Mouse (Mus musculus): Measurements from ENCODE around the gene St6galnac1. TPM values are rescaled to one million over a fixed set of nuclear protein-coding genes. Genes with fewer than 3 reads are reported as not detected.

Gene St6galnac1
- polyA plus RNA-seq, 1 experiment from 2014 or later: not detected

GRCm38 (mm10) chr11:116801106-116801505, 25.8 kb upstream of the St6galnac1 start:
- Histone ChIP-seq H3K4me2 (ENCODE audit: low read depth, low read length) (no peak overlapping the region), H3K9ac (replicated peaks; ENCODE audit: low read length) (no peak overlapping the region), H3K27ac (replicated peaks; ENCODE audit: low read depth, low read length) (no peak overlapping the region), H3K27me3 (ENCODE audit: control insufficient read depth, insufficient read depth, low read length) (no peaks in the 10 kb centered on the region), H3K9me3 (replicated peaks; ENCODE audit: control insufficient read depth, low read length) (no peaks in the 10 kb centered on the region), H3K36me3 (replicated peaks; ENCODE audit: control insufficient read depth, insufficient read depth, low read depth, low read length) (no peaks in the 10 kb centered on the region), H3K4me1 (ENCODE audit: control insufficient read depth, insufficient read depth, low read length) (no peaks in the 10 kb centered on the region), H3K4me3 (ENCODE audit: low read depth, low read length) (no peak overlapping the region)
- DNase-seq (ENCODE audit: low spot score): no peak
- no peak for ATAC-seq (replicated peaks; ENCODE audit: insufficient number of reproducible peaks, low FRiP score, low TSS enrichment, low read depth)
- 67% methylated on average over 5 of the region's 5 CpGs for WGBS

GRCm38 (mm10) chr11:116799364-116799763, 24.1 kb upstream of the St6galnac1 start:
- Histone ChIP-seq H3K36me3 (replicated peaks; ENCODE audit: control insufficient read depth, insufficient read depth, low read depth, low read length) (no peaks in the 10 kb centered on the region), H3K27me3 (ENCODE audit: control insufficient read depth, insufficient read depth, low read length) (no peaks in the 10 kb centered on the region), H3K9ac (replicated peaks; ENCODE audit: low read length) (no peak overlapping the region), H3K4me1 (ENCODE audit: control insufficient read depth, insufficient read depth, low read length) (no peaks in the 10 kb centered on the region), H3K27ac (replicated peaks; ENCODE audit: low read depth, low read length) (no peak overlapping the region), H3K4me2 (ENCODE audit: low read depth, low read length) (no peak overlapping the region), H3K9me3 (replicated peaks; ENCODE audit: control insufficient read depth, low read length) (no peaks in the 10 kb centered on the region), H3K4me3 (ENCODE audit: low read depth, low read length) (no peak overlapping the region)
- ATAC-seq (replicated peaks; ENCODE audit: insufficient number of reproducible peaks, low FRiP score, low TSS enrichment, low read depth) (no peak), DNase-seq (ENCODE audit: low spot score) (no peak)
- WGBS: 87% methylated on average over 5 of the region's 5 CpGs

- Histone ChIP-seq H3K27me3 (ENCODE audit: control insufficient read depth, insufficient read depth, low read length) (no peaks in the 10 kb centered on the region), H3K27ac (replicated peaks; ENCODE audit: low read depth, low read length) (no peak overlapping the region), H3K4me3 (ENCODE audit: low read depth, low read length) (no peak overlapping the region), H3K9ac (replicated peaks; ENCODE audit: low read length) (no peak overlapping the region), H3K9me3 (replicated peaks; ENCODE audit: control insufficient read depth, low read length) (no peaks in the 10 kb centered on the region), H3K36me3 (replicated peaks; ENCODE audit: control insufficient read depth, insufficient read depth, low read depth, low read length) (no peaks in the 10 kb centered on the region), H3K4me1 (ENCODE audit: control insufficient read depth, insufficient read depth, low read length) (no peaks in the 10 kb centered on the region), H3K4me2 (ENCODE audit: low read depth, low read length) (no peak overlapping the region)
- DNase-seq (ENCODE audit: low spot score): no peak
- ATAC-seq (replicated peaks; ENCODE audit: insufficient number of reproducible peaks, low FRiP score, low TSS enrichment, low read depth): no peak
- WGBS: 83% methylated on average over 10 of the region's 10 CpGs
Observed at GRCm38 (mm10) chr11:116784221-116784620, 8.9 kb upstream of the St6galnac1 start.

DNA sequence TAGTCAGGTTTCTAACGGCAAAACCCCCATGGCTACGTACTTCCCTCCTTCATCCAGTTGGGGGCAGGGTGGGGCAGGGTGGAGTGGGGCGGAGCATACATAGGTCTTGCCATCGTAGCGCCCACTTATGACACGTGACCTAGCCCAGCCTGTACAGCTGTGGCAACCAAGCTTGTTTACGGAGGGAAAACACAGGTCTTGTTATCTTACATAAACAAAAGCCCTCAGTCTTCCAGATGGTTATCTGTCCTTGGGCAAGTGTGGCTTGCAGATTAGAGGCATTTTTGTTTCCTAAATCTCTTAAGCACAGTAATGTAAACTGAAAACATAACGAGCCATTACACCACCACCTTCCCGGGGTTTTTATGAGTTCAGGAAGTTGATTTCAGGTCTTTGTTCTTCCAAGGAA, 7.4 kb upstream of the St6galnac1 start:
- DNase-seq (ENCODE audit: low spot score): peak; percentile 12
- Histone ChIP-seq H3K9me3 (replicated peaks; ENCODE audit: control insufficient read depth, low read length) (no peaks in the 10 kb centered on the region), H3K4me2 (ENCODE audit: low read depth, low read length) (no peak overlapping the region), H3K9ac (replicated peaks; ENCODE audit: low read length) (no peak overlapping the region), H3K27me3 (ENCODE audit: control insufficient read depth, insufficient read depth, low read length) (no peaks in the 10 kb centered on the region), H3K4me3 (ENCODE audit: low read depth, low read length) (no peak overlapping the region), H3K4me1 (ENCODE audit: control insufficient read depth, insufficient read depth, low read length) (no peaks in the 10 kb centered on the region), H3K36me3 (replicated peaks; ENCODE audit: control insufficient read depth, insufficient read depth, low read depth, low read length) (no peaks in the 10 kb centered on the region), H3K27ac (replicated peaks; ENCODE audit: low read depth, low read length) (no peak overlapping the region)
- no peak for ATAC-seq (replicated peaks; ENCODE audit: insufficient number of reproducible peaks, low FRiP score, low TSS enrichment, low read depth)
- WGBS: 70% methylated on average over 9 of the region's 9 CpGs

- H3K27ac ChIP-seq (replicated peaks; ENCODE audit: low read depth, low read length): no peak overlapping the region
- WGBS: 66% methylated on average over 2 of the region's 2 CpGs
- no peaks in the 10 kb centered on the region for H3K27me3 ChIP-seq (ENCODE audit: control insufficient read depth, insufficient read depth, low read length)
- DNase-seq (ENCODE audit: low spot score) (no peak), ATAC-seq (replicated peaks; ENCODE audit: insufficient number of reproducible peaks, low FRiP score, low TSS enrichment, low read depth) (no peak)
- no peak overlapping the region for H3K9ac ChIP-seq (replicated peaks; ENCODE audit: low read length)
- H3K4me1 ChIP-seq (ENCODE audit: control insufficient read depth, insufficient read depth, low read length): no peaks in the 10 kb centered on the region
- no peak overlapping the region for H3K4me2 ChIP-seq (ENCODE audit: low read depth, low read length)
- H3K9me3 ChIP-seq (replicated peaks; ENCODE audit: control insufficient read depth, low read length): no peaks in the 10 kb centered on the region
- no peak overlapping the region for H3K4me3 ChIP-seq (ENCODE audit: low read depth, low read length)
- H3K36me3 ChIP-seq (replicated peaks; ENCODE audit: control insufficient read depth, insufficient read depth, low read depth, low read length): no peaks in the 10 kb centered on the region
Observed at GRCm38 (mm10) chr11:116773205-116773604, 2.1 kb downstream of the St6galnac1 start.

DNA sequence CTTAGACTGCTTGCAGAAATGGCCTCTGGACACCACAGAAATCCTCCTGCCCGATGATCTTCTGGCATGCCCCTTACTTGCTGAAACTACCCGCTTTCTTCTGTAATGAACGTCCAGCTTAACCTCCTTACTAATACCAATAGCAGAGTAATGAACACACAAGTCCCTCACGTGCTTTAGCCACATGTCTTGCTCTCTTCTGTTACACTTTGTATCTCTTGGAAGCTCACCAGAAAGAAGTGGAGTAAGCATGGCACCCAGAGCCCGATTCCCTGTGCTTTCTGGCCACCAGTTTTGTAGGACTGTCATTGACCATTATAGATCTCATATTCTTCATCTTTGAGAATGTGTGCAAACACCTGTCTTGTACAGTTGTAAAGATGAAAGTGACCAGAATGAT, 5.4 kb downstream of the St6galnac1 start:
- DNase-seq (ENCODE audit: low spot score): no peak
- no peak overlapping the region for H3K4me3 ChIP-seq (ENCODE audit: low read depth, low read length)
- WGBS: 81% methylated on average over 5 of the region's 5 CpGs
- H3K9me3 ChIP-seq (replicated peaks; ENCODE audit: control insufficient read depth, low read length): no peaks in the 10 kb centered on the region
- H3K4me1 ChIP-seq (ENCODE audit: control insufficient read depth, insufficient read depth, low read length): no peaks in the 10 kb centered on the region
- H3K36me3 ChIP-seq (replicated peaks; ENCODE audit: control insufficient read depth, insufficient read depth, low read depth, low read length): no peaks in the 10 kb centered on the region
- H3K9ac ChIP-seq (replicated peaks; ENCODE audit: low read length): no peak overlapping the region
- no peak for ATAC-seq (replicated peaks; ENCODE audit: insufficient number of reproducible peaks, low FRiP score, low TSS enrichment, low read depth)
- no peak overlapping the region for H3K27ac ChIP-seq (replicated peaks; ENCODE audit: low read depth, low read length)
- no peaks in the 10 kb centered on the region for H3K27me3 ChIP-seq (ENCODE audit: control insufficient read depth, insufficient read depth, low read length)
- no peak overlapping the region for H3K4me2 ChIP-seq (ENCODE audit: low read depth, low read length)

GRCm38 (mm10) chr11:116764946-116765345, 10.4 kb downstream of the St6galnac1 start:
- no peak overlapping the region for H3K27ac ChIP-seq (replicated peaks; ENCODE audit: low read depth, low read length)
- WGBS: 91% methylated on average over 2 of the region's 2 CpGs
- no peak for ATAC-seq (replicated peaks; ENCODE audit: insufficient number of reproducible peaks, low FRiP score, low TSS enrichment, low read depth)
- H3K36me3 ChIP-seq (replicated peaks; ENCODE audit: control insufficient read depth, insufficient read depth, low read depth, low read length): no peaks in the 10 kb centered on the region
- H3K4me2 ChIP-seq (ENCODE audit: low read depth, low read length): no peak overlapping the region
- no peaks in the 10 kb centered on the region for H3K27me3 ChIP-seq (ENCODE audit: control insufficient read depth, insufficient read depth, low read length)
- no peak for DNase-seq (ENCODE audit: low spot score)
- H3K9me3 ChIP-seq (replicated peaks; ENCODE audit: control insufficient read depth, low read length): no peaks in the 10 kb centered on the region
- H3K4me3 ChIP-seq (ENCODE audit: low read depth, low read length): no peak overlapping the region
- no peak overlapping the region for H3K9ac ChIP-seq (replicated peaks; ENCODE audit: low read length)
- H3K4me1 ChIP-seq (ENCODE audit: control insufficient read depth, insufficient read depth, low read length): no peaks in the 10 kb centered on the region

DNA sequence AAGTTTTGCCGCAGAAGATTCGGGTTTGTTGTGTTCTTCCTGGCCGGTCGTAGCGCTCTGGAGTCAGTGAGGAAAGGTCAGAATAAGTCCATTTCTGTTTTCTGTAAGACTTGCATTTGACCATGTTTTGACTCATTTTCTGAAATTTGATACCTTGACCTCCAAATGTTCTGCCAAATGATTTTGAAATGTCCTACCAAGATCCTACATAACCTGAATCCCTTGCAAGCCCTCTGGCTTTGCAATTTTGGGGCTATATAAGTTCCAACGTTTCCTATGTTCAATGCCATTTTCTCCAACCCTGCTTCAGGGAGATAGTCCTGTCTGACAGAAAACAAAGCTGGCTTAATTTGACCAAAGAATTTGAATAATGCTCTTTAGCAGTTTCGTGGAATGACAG, 11.0 kb downstream of the St6galnac1 start:
- H3K27me3 ChIP-seq (ENCODE audit: control insufficient read depth, insufficient read depth, low read length): no peaks in the 10 kb centered on the region
- H3K36me3 ChIP-seq (replicated peaks; ENCODE audit: control insufficient read depth, insufficient read depth, low read depth, low read length): no peaks in the 10 kb centered on the region
- H3K4me2 ChIP-seq (ENCODE audit: low read depth, low read length): no peak overlapping the region
- H3K9ac ChIP-seq (replicated peaks; ENCODE audit: low read length): no peak overlapping the region
- no peak for ATAC-seq (replicated peaks; ENCODE audit: insufficient number of reproducible peaks, low FRiP score, low TSS enrichment, low read depth)
- no peak overlapping the region for H3K4me3 ChIP-seq (ENCODE audit: low read depth, low read length)
- no peak for DNase-seq (ENCODE audit: low spot score)
- no peaks in the 10 kb centered on the region for H3K9me3 ChIP-seq (replicated peaks; ENCODE audit: control insufficient read depth, low read length)
- WGBS: 92% methylated on average over 7 of the region's 7 CpGs
- no peaks in the 10 kb centered on the region for H3K4me1 ChIP-seq (ENCODE audit: control insufficient read depth, insufficient read depth, low read length)
- H3K27ac ChIP-seq (replicated peaks; ENCODE audit: low read depth, low read length): no peak overlapping the region
